Mouse (Mus musculus): Measurements from ENCODE around the gene Dsn1.

GRCm38 (mm10) chr2:157019228-157019627 lies 12.3 kb upstream of the Dsn1 start:
- TF ChIP-seq POLR2A (IDR thresholded peaks at IDR 0.05; ENCODE audit: extremely low read depth, insufficient read depth, low read length) (no peak), CTCF (IDR thresholded peaks at IDR 0.05; ENCODE audit: extremely low read depth, insufficient read depth, low read length) (no peak)
